Mouse (Mus musculus): ENCODE data around the gene Hspa4.

GRCm38 (mm10) chr11:53345738-53346137, 45.5 kb upstream of the Hspa4 start:
- TF ChIP-seq GATA1 (IDR thresholded peaks at IDR 0.05; ENCODE audit: borderline replicate concordance, low read length) (no peak), TAL1 (conservative IDR thresholded peaks at IDR 0.05; ENCODE audit: low read depth, low read length) (no peak), CTCF (IDR thresholded peaks at IDR 0.05; ENCODE audit: low read depth, low read length) (no peak), POLR2AphosphoS5 (IDR thresholded peaks at IDR 0.05; ENCODE audit: insufficient replicate concordance, low read depth, low read length) (no peak), GATA2 (IDR thresholded peaks at IDR 0.05; ENCODE audit: borderline replicate concordance, low read depth, low read length) (no peak)

All from G1E (cell line).